Mouse (Mus musculus) midbrain, embryonic 16.5 days (tissue): ENCODE data around the gene Lrrc61. TPM values are rescaled to one million over a fixed set of nuclear protein-coding genes. Genes with fewer than 3 reads are reported as not detected.

Experiments
- ATAC-seq: fragments of 200-750 bp; cut with Nextera tagmentation; 2 replicates; pipeline ENCODE4 v1.8.0; 2017; ENCODE audit warnings: moderate TSS enrichment
- H3K27ac ChIP-seq: fragments of 300-500 bp; sonication (generic); 2 replicates; pipeline ENCODE4 v1.5.1; 2014; ENCODE audit warnings: mild to moderate bottlenecking, low read length, mixed read lengths
- H3K27me3 ChIP-seq: fragments of 300-500 bp; sonication (generic); 2 replicates; pipeline ENCODE4 v1.6.1; 2014; ENCODE audit warnings: low read depth, low read length, mixed read lengths; ENCODE audit not compliant: control insufficient read depth, insufficient read depth
- H3K36me3 ChIP-seq: fragments of 300-500 bp; sonication (generic); 2 replicates; pipeline ENCODE4 v1.6.1; 2014; ENCODE audit warnings: mild to moderate bottlenecking, low read length, moderate library complexity, mixed read lengths; ENCODE audit not compliant: control insufficient read depth, insufficient read depth
- H3K4me1 ChIP-seq: fragments of 300-500 bp; sonication (generic); 2 replicates; pipeline ENCODE4 v1.6.1; 2014; ENCODE audit warnings: mild to moderate bottlenecking, low read length, mixed read lengths; ENCODE audit not compliant: control insufficient read depth, insufficient read depth
- H3K4me2 ChIP-seq: fragments of 300-500 bp; sonication (generic); 2 replicates; pipeline ENCODE4 v1.6.1; 2014; ENCODE audit warnings: mild to moderate bottlenecking, low read length, mixed read lengths
- H3K4me3 ChIP-seq: fragments of 300-500 bp; sonication (generic); 2 replicates; pipeline ENCODE4 v1.5.1; 2014; ENCODE audit warnings: low read depth, mild to moderate bottlenecking, low read length, moderate library complexity, mixed read lengths
- H3K9ac ChIP-seq: fragments of 300-500 bp; sonication (generic); 2 replicates; pipeline ENCODE4 v1.6.1; 2014; ENCODE audit warnings: low read depth, low read length, mixed read lengths
- H3K9me3 ChIP-seq: fragments of 300-500 bp; sonication (generic); replicated peaks from 2 replicates; pipeline ENCODE4 v1.6.1; 2014; ENCODE audit warnings: mild to moderate bottlenecking, low read length, mixed read lengths; ENCODE audit not compliant: control insufficient read depth, poor library complexity, severe bottlenecking
- WGBS: fragments of 180-500 bp; shearing (Covaris S2); extraction: QIAGEN DNeasy Blood & Tissue Kit; methylation state at CpG from one replicate; pipeline ENCODE4 v1.1.7; 2014; 5-methylcytosine and 5-hydroxymethylcytosine counted together
- polyA plus RNA-seq: library from polyadenylated mRNA; unstranded; fragments of >200 nt; fragmentation: Nextera tagmentation; extraction: Ambion mirVana; gene quantifications from 2 replicates; pipeline ENCODE4 v1.2.1, GENCODE M21; 2015

Gene Lrrc61
- polyA plus RNA-seq, 1 experiment from 2014 or later, result 27.9 TPM

- H3K4me1 ChIP-seq, result no peaks in the 10 kb centered on the region
- no peak overlapping the region for H3K4me3 ChIP-seq
- H3K9ac ChIP-seq, result no peak overlapping the region
- H3K4me2 ChIP-seq, result no peak overlapping the region
- ATAC-seq, result no peak
- H3K27me3 ChIP-seq, result no peaks in the 10 kb centered on the region
- no peaks in the 10 kb centered on the region for H3K9me3 ChIP-seq
- H3K36me3 ChIP-seq, result no peaks in the 10 kb centered on the region
- WGBS, result 72% methylated on average over 5 of the region's 5 CpGs
- H3K27ac ChIP-seq, result no peak overlapping the region
Observed at GRCm38 (mm10) chr6:48578736-48579135, 24.1 kb downstream of the Lrrc61 start.

GRCm38 (mm10) chr6:48579215-48579648 is 24.6 kb downstream of the Lrrc61 start:
- Histone ChIP-seq H3K4me2 (no peak overlapping the region), H3K4me1 (no peaks in the 10 kb centered on the region), H3K36me3 (no peaks in the 10 kb centered on the region), H3K27ac (no peak overlapping the region), H3K27me3 (no peaks in the 10 kb centered on the region), H3K9ac (no peak overlapping the region), H3K9me3 (no peaks in the 10 kb centered on the region), H3K4me3 (no peak overlapping the region)
- ATAC-seq, result no peak
- WGBS, result 45% methylated on average over 5 of the region's 5 CpGs

GRCm38 (mm10) chr6:48581257-48581656 is 26.7 kb downstream of the Lrrc61 start:
- Histone ChIP-seq H3K27me3 (no peaks in the 10 kb centered on the region), H3K4me2 (no peak overlapping the region), H3K9ac (no peak overlapping the region), H3K27ac (no peak overlapping the region), H3K4me3 (no peak overlapping the region), H3K4me1 (no peaks in the 10 kb centered on the region), H3K9me3 (no peaks in the 10 kb centered on the region), H3K36me3 (no peaks in the 10 kb centered on the region)
- no peak for ATAC-seq
- 8% methylated on average over 3 of the region's 3 CpGs for WGBS

GRCm38 (mm10) chr6:48582037-48582436 is 27.4 kb downstream of the Lrrc61 start:
- WGBS, result 70% methylated on average over 3 of the region's 3 CpGs
- no peak overlapping the region for H3K9ac ChIP-seq
- no peaks in the 10 kb centered on the region for H3K27me3 ChIP-seq
- no peak overlapping the region for H3K27ac ChIP-seq
- H3K36me3 ChIP-seq, result no peaks in the 10 kb centered on the region
- ATAC-seq, result peak; percentile 32; the same call in 1 of the 2 replicates
- no peaks in the 10 kb centered on the region for H3K4me1 ChIP-seq
- H3K4me2 ChIP-seq, result no peak overlapping the region
- no peaks in the 10 kb centered on the region for H3K9me3 ChIP-seq
- no peak overlapping the region for H3K4me3 ChIP-seq

GRCm38 (mm10) chr6:48589194-48589750 is 34.7 kb downstream of the Lrrc61 start, which contains the start of gene Gm45021:
TSS of gene Gm45021 (plus strand) at chr6:48589610.
- WGBS, result 72% methylated on average over 6 of the region's 6 CpGs

GRCm38 (mm10) chr6:48591221-48591845 is 36.7 kb downstream of the Lrrc61 start:
- Histone ChIP-seq H3K36me3 (peaks cover 7% of the 10 kb centered on the region), H3K9me3 (0 out of 2 replicates have a peak, but pooled peaks cover 4% of the 10 kb centered on the region), H3K27ac (no peak overlapping the region), H3K4me2 (no peak overlapping the region), H3K4me3 (no peak overlapping the region), H3K27me3 (no peaks in the 10 kb centered on the region), H3K4me1 (peaks cover 16% of the 10 kb centered on the region), H3K9ac (no peak overlapping the region)
- no peak for ATAC-seq
- WGBS, result 95% methylated on average over 3 of the region's 3 CpGs

More at GRCm38 (mm10) chr6:48589194-48589750, 34.7 kb downstream of the Lrrc61 start, which contains the start of gene Gm45021:
- H3K4me3 ChIP-seq, result no peak within 1 kb of the TSS
- no peaks in the 10 kb centered on the region for H3K36me3 ChIP-seq
- H3K27ac ChIP-seq, result no peak within 1 kb of the TSS
- no peaks in the 10 kb centered on the region for H3K27me3 ChIP-seq
- H3K4me2 ChIP-seq, result no peak within 1 kb of the TSS
- H3K9me3 ChIP-seq, result no peaks in the 10 kb centered on the region
- H3K4me1 ChIP-seq, result peaks cover 5% of the 10 kb centered on the region
- ATAC-seq, result no peak
- H3K9ac ChIP-seq, result no peak within 1 kb of the TSS

- Histone ChIP-seq H3K4me3 (no peak overlapping the region), H3K27me3 (no peaks in the 10 kb centered on the region), H3K4me1 (peaks cover 16% of the 10 kb centered on the region), H3K36me3 (peaks cover 13% of the 10 kb centered on the region), H3K9me3 (peaks cover 10% of the 10 kb centered on the region; the same call in 1 of the 2 replicates), H3K4me2 (no peak overlapping the region), H3K9ac (no peak overlapping the region), H3K27ac (no peak overlapping the region)
- WGBS, result 89% methylated on average over 6 of the region's 6 CpGs
- no peak for ATAC-seq
Observed at GRCm38 (mm10) chr6:48591871-48592270, 37.3 kb downstream of the Lrrc61 start.

- Histone ChIP-seq H3K4me1 (peaks cover 16% of the 10 kb centered on the region), H3K27me3 (no peaks in the 10 kb centered on the region), H3K4me3 (peak within 1 kb of the TSS; percentile 87), H3K9me3 (peaks cover 22% of the 10 kb centered on the region; the same call in 1 of the 2 replicates), H3K27ac (peak within 1 kb of the TSS; percentile 97), H3K36me3 (peaks cover 28% of the 10 kb centered on the region), H3K9ac (peak within 1 kb of the TSS; percentile 96), H3K4me2 (peak within 1 kb of the TSS; percentile 90)
- 4% methylated on average over 44 of the region's 45 CpGs for WGBS
- peak; percentile 93 for ATAC-seq
Observed at GRCm38 (mm10) chr6:48593158-48594042, 38.8 kb downstream of the Lrrc61 start, which contains the start of the genes Repin1 and Gm44965. TSS of gene Repin1 (plus strand) at chr6:48593883. TSS of gene Gm44965 (plus strand) at chr6:48593941.
